Mouse (Mus musculus) liver, embryonic 14.5 days (tissue): ENCODE results near the gene Kcnip4.

Experiments used
- CTCF ChIP-seq: IDR thresholded peaks from 2 replicates; pipeline ENCODE4 v1.5.1; 2016; ENCODE audit warnings: antibody characterized with exemption, low read depth, control low read depth
- EP300 ChIP-seq: IDR thresholded peaks from 2 replicates; pipeline ENCODE4 v1.6.1; 2016; ENCODE audit warnings: antibody characterized with exemption, low read depth

DNA sequence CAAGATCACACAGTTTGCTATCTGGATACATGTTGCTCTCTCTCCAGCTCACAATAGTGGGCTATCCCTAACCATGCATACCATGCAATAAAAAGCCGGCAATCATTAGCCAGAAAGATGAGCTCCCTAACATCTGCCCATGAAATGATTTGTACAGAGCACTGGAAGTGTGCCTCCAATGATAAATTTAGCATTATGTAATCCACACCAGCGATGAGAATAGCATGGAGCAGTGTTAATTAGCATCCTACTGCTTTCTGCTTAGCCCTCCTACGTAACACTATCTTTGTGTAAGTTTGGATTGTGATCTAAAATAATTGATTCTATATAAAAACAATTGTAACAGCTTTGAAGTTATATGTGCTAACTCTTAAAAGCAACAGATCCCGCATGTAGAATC, 268.7 kb downstream of the Kcnip4 start:
- TF ChIP-seq CTCF (no peak), EP300 (no peak)
